Mouse (Mus musculus) layer of hippocampus, adult 11-12 months (tissue): ENCODE results near the gene Mtrex.

Experiments used
- DNase-seq: peaks from one replicate; pipeline ENCODE4 v3.0.0; 2022; ENCODE audit warnings: low spot score

The Mtrex gene

DNA sequence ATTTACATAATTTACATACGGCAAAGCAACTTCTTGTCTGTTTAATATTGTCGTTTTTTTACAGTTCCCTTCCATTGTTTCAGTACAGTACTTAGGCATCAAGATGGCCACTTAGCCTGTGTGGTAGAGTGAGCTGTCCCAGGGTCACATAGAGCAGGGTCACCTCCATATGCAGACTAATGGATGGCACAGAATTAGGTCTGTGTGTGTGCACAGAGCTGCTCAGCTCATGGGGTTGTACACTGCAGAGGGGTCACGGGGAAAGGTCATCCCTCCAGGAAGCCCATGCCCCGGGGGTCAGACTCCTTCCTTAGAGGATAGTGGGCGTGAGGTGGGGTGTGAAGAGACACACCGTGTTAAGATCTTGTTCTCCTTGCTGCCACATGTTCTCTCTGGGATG is 101.7 kb downstream of the Mtrex start:
- DNase-seq, result no peak

DNA sequence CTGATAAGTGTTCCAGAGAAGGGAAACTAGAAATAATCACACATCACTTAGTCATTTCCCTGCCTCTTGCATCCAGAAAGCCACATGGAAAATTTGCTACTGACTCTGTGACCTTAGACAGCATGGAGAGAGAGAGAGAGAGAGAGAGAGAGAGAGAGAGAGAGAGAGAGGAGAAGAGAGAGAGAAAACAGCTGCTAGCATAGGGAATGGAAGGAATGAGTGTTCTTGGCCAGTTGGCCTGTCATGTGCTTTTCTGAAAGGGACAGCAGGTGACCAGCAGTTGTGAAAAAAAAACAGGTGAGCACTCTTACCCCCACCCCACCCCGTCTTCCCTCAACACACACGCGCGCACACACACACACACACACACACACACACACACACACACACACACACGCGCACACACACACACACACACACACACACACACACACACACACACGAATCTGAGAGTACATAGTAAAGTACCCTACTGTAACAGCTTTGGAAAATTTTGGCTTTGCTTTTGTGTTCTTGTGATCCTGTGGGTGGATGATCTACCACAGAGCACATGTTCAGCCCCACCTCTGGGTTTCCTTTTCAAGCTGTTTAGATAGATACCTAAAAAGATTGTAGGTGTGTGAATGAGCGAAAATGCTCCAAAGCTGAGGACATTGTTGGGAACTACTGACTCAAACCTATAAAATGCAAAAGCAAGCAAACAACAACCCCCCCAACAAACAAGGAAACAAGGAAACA is 103.1 kb downstream of the Mtrex start:
- no peak for DNase-seq

DNA sequence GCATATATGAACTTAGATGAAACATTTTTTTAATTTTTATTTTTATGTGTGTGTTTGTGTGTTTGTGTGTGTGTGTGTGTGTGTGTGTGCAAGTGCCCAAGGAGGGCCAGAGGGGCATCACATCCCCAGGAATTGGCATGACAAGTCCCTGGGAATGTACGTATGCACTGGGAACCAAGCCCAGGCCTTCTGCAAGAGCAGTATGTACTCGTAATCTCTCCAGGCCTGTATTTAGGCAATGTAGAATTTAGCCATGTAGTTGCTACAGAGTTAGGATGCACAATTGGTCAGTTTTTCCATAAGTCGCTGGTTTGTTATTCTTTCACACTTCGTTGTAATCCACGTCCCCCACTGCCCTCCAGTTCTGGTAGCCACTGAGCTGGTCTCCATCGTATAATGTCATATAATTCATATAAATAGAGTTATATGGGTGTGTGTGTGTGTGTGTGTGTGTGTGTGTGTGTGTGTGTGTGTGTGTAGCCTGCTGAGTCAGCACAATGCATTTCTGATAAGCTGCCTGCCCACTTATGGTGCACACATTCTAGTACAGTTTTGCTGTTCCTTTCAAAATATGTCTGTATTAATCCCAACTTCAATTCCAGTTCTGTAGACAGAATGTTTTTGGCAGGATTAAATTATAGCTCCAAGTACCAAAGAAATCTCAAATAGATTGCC is 103.8 kb downstream of the Mtrex start:
- no peak for DNase-seq

DNA sequence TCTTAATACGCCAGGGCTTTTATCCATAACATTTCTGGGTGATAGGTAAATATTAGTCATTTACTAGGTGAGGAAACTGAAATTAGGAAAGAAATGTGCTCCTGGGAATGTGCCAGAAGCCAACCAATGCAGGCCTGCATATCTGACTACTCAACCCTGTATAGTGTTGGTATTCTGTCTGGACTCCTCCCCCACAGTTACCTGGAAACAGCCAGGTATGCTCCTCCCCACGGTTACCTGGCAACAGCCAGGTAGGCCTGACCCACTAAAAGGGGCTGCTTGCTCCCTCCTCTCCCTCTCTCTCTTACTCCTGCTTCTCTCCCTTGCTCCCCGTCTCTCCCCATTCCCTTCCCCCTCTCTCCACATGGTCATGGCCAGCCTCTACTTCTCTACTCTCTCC is 104.8 kb downstream of the Mtrex start:
- no peak for DNase-seq

DNA sequence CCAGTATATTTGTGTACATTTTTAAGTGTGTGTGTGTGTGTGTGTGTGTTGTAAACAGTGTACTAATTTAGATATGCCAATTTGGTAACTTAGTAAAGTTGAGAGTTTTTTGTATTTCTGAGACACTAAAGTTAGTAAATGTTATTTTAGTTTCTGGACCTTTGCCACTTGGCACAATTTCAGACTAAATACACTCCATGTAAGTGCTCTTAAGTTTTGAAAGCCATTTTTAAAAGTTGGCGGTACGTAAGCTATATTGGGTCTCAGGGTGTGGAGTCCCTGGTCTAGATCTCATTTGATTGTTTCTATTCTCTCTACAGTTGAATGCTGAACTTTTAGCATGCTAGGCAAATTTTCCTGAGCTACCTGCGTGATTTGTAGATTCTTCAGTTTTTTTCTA is 109.1 kb downstream of the Mtrex start:
- DNase-seq, result no peak
